Mouse (Mus musculus) embryo, embryonic 11.5 days (tissue): ENCODE measurements around the gene Pla2g4e.
A peak's percentile ranks its signal among the peaks of the same experiment; 100 is the strongest.

Experiments
- DNase-seq: peaks from one replicate; pipeline ENCODE4 v3.0.0-alpha.2; 2012; ENCODE audit warnings: low read depth, low spot score

The Pla2g4e gene

GRCm38 (mm10) chr2:120237784-120238183 is 7.4 kb downstream of the Pla2g4e start:
- no peak for DNase-seq

GRCm38 (mm10) chr2:120235947-120236640 is 9.0 kb downstream of the Pla2g4e start:
- no peak for DNase-seq

DNA sequence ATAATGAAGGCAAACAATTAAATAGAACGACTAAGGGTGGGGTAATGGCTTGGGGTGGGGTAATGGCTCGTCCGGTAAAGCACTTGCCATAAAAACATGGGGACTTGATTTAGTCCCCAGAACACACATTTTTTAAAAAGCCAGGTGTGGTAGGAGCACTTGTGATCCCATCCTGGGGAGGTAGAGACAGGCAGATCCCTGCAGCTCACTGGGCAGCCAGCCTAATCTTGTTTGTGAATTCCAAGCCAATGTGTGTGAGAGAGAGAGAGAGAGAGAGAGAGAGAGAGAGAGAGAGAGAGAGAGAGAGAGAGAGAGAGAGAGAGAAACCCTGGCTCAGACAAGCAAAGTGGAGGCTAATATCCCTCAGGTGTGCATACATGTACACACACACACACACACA is 9.8 kb downstream of the Pla2g4e start:
- no peak for DNase-seq

DNA sequence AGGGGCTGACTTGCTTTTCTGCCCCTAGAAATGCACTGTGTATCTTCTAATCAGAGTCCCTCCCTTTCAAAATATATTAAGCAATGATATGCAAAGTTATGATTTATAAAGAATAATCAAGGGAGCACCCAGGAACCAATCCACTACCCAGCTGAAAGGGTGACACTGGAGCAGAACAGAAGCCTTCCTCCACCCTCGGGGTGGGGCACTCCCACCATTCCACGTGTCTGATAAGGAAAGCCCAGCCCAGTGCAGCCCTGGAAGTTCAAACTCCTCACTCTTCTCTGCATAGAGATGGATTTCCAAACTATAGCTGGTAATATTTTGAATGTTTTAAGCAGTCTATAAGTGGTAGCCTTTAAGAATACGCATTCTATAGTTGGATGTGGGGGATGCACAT is 13.5 kb downstream of the Pla2g4e start:
- no peak for DNase-seq

DNA sequence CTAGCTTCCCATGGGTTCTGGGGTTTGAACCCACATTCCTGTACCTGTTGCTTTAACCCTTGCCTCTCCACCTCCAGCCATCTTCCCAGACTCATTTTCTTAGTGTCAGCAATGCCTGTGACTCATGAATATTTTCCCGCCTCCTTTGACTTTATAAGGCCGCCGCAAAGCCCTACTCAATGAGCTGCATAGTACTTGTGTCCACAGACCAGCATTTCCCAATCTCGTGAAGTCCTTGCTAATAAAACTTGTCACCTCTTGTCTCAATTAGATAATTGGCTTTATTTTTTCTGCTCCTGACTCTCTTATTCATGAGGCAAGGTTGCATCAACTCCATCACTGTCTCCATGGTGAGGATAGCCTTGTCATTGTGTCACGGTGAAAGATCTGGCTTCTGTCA is 30.5 kb downstream of the Pla2g4e start:
- no peak for DNase-seq

DNA sequence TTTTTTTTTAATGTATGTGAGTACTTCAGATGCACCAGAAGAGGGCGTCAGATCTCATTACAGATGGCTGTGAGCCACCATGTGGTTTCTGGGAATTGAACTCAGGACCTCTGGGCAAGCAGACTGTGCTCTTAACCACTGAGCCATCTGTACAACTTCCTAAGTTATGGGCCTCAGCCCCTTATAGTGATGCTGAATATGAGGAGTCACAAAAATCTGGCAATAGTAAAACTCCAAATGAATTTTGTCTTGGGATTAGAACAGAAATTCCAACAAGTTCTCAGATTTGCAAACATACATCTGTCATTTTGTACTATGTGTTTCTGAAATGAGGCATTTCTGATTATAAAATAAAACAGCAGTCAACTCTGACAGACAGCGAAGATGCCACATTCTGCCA is 33.7 kb downstream of the Pla2g4e start:
- DNase-seq, result no peak

- DNase-seq, result no peak
These were observed 37.2 kb downstream of the Pla2g4e start for GRCm38 (mm10) chr2:120207926-120208325.

DNA sequence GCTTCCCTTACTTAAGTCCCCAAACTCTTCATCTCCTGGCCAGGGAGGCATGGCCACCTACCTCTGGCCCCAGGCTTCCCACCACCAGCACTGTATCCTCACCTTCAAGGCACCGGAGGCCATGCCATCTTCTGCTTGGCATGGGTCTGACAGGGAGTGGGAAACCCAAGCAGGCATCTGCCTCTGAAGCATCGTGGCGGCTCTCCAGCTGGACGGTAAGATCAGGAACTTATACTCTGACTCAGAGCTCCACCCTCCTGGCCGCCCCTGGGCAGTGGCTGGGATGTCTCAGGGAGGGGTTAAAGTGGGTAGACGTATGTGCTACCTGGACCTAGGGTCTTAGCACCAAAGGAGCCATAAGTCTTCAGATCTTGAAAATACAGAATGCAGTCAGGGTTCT is 38.1 kb downstream of the Pla2g4e start:
- no peak for DNase-seq

DNA sequence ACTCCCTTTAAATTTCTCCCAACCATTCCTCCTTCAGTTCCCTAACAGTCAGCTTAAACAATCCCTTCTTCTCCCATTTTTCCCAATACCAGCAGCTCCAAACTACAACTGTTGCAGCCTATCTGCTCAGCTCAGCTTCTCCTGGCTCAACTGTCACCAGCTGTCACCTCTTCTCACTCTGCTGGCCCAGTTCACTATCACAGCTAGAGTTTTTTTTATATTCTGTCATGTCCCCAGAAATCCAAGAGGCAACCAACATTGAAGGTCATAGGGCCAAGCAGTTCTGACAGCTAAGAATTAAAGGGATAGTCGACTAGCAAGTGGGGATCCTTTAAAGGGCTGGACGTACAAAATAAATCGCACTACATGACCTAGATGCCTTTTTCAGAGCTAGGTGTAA is 41.4 kb downstream of the Pla2g4e start:
- DNase-seq, result no peak

GRCm38 (mm10) chr2:120200077-120200476 is 45.1 kb downstream of the Pla2g4e start:
- DNase-seq, result no peak

GRCm38 (mm10) chr2:120188174-120188573 is 57.0 kb downstream of the Pla2g4e start:
- DNase-seq, result no peak

DNA sequence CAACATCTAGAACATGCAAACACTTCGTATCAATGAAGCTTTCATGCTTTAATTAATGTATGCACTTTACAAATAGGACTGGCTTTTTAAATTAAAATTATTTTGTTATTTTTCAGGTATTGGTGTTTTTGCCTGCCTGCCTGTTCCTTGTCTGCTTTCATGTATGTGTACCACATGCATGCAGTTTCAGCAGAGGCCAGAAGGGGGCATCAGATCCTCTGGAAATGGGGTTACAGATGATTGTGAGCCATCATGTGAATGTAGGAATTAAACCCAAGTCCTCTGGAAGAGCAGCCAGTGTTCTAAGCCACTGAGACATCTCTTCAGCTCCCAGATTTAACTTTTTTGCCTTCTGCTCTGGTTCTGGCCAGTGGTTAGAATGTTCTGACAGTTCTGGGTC is 57.6 kb downstream of the Pla2g4e start:
- no peak for DNase-seq

GRCm38 (mm10) chr2:120185527-120186276 is 59.4 kb downstream of the Pla2g4e start:
- DNase-seq, result no peak

- no peak for DNase-seq
These were observed 66.2 kb downstream of the Pla2g4e start for GRCm38 (mm10) chr2:120178936-120179335.

DNA sequence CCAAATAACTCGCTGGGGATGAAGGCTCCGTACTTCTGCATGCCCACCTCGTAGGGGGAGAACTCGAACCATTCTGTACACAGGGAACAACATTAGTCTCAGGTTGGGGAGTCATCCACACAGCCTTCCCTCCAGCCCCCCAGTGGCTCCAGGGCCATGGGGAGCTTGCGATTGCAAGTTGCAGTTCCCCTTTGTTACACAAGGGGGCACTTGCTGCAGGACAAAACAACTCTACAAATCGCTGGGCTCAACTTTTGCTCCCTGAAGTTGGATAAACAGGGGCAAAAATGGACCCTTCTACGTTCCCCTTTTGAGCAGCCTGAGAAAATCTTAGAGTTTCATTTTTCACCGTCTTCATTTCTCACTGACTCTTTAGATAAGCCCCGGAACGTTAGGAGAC is 71.4 kb downstream of the Pla2g4e start:
- peak; percentile 46 for DNase-seq

- DNase-seq, result no peak
These were observed 73.8 kb downstream of the Pla2g4e start for GRCm38 (mm10) chr2:120171362-120171761.

DNA sequence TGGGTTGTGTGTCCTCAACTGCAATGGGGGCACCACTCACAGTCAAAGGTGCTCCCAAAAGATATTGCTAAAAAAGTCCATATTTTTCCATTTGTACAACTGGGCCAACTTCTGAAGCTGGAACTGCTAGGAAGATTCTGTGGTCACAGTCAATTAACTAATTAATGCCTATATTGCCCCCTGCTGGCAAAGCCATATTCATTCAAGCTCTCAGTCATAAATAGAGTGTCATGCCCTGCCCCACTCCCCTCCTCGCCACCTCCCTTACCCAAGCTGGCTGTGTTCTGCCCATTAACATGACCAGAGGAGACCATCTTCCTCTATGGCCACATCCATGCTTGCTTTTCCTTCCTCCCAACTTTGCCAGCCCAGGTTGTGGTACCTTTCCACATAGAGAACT is 74.4 kb downstream of the Pla2g4e start:
- no peak for DNase-seq

GRCm38 (mm10) chr2:120169382-120169781 is 75.8 kb downstream of the Pla2g4e start:
- no peak for DNase-seq

DNA sequence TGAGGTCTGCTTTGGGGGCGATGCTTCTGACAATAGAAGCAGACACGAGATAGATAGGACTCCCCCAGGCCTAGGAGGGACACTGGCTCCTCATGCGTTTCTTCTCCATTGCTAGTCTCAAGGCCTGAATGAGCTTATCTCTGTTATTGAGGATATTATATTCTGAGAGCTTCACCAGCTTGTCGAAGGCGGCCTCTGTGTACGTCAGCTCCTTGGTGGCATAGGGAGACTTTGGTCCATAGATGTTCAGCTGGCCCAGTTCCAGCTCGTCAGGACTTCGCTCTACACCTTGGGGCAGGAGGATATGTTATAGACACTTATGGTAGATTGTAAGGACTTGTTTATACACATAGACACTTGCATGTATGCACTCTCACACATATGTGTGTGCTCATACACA is 77.4 kb downstream of the Pla2g4e start:
- no peak for DNase-seq

GRCm38 (mm10) chr2:120165474-120165873 is 79.7 kb downstream of the Pla2g4e start:
- no peak for DNase-seq

DNA sequence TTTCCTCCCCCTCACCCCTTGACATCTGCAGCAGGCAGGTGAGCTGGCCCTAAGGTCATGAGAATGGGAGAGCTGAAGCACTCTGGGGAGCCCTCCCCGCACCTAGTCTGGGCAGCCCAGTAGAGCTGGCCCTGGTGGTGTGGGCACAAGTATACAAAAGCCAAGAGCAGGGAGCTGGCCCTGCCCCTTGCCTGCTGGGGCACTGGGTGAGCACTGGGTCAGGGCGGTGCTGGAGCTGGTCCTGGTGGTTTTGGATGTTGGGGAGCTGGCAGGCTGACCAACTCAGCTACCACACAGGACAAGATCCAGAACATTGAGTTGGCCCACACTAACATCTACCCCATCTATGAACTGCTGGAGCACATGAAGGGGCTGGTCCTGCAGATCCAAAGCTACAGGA is 85.7 kb downstream of the Pla2g4e start:
- DNase-seq, result no peak

GRCm38 (mm10) chr2:120158846-120159245 is 86.3 kb downstream of the Pla2g4e start:
- DNase-seq, result peak; percentile 11

- no peak for DNase-seq
These were observed 87.1 kb downstream of the Pla2g4e start for GRCm38 (mm10) chr2:120158016-120158415.
